Mouse (Mus musculus) erythroblast, embryonic 14.5 days (primary cell): ENCODE data around the gene Phf7. TPM values are rescaled to one million over a fixed set of nuclear protein-coding genes. Genes with fewer than 3 reads are reported as not detected.

Experiments
- H3K27me3 ChIP-seq: 2 replicates; pipeline ENCODE4 v1.6.1; 2012; ENCODE audit warnings: inconsistent platforms; ENCODE audit not compliant: control insufficient read depth
- H3K36me3 ChIP-seq: 2 replicates; pipeline ENCODE4 v1.6.1; 2012; ENCODE audit warnings: mild to moderate bottlenecking, inconsistent platforms; ENCODE audit not compliant: control insufficient read depth
- H3K4me1 ChIP-seq: 2 replicates; pipeline ENCODE4 v1.6.1; 2012; ENCODE audit warnings: inconsistent platforms; ENCODE audit not compliant: control insufficient read depth
- H3K4me3 ChIP-seq: replicated peaks from 2 replicates; pipeline ENCODE3; 2012; ENCODE audit warnings: moderate library complexity, mild to moderate bottlenecking, inconsistent platforms
- H3K9me3 ChIP-seq: 2 replicates; pipeline ENCODE4 v1.6.1; 2012; ENCODE audit warnings: low read length, inconsistent platforms, mixed read lengths; ENCODE audit not compliant: control insufficient read depth
- GATA1 ChIP-seq: IDR thresholded peaks from 2 replicates; pipeline ENCODE4 v1.6.1; 2012; ENCODE audit warnings: low read length, inconsistent platforms, mixed read lengths
- TAL1 ChIP-seq: IDR thresholded peaks from 3 replicates; pipeline ENCODE4 v1.6.1; 2012; ENCODE audit warnings: low read length, inconsistent platforms, mixed read lengths
- polyA plus RNA-seq: library from polyadenylated mRNA; stranded (reverse); fragments of >175 nt; gene quantifications from 2 replicates; pipeline ENCODE4 v1.2.3, GENCODE M21; 2012

Gene Phf7
- polyA plus RNA-seq: 0.21 and 0.27 TPM in 2 replicates

- TF ChIP-seq GATA1 (no peak), TAL1 (no peak)
- peak within 1 kb of the TSS; percentile 79 for H3K4me3 ChIP-seq
- no peaks in the 10 kb centered on the region for H3K27me3 ChIP-seq
- peaks cover 44% of the 10 kb centered on the region for H3K36me3 ChIP-seq
- H3K4me1 ChIP-seq: peaks cover 39% of the 10 kb centered on the region
- no peaks in the 10 kb centered on the region for H3K9me3 ChIP-seq
Observed at GRCm38 (mm10) chr14:31251084-31251604, at the start of gene Phf7, which contains the start of gene Bap1. Phf7 (minus strand) TSS chr14:31251317. Bap1 (plus strand) TSS chr14:31251450.

- no peaks in the 10 kb centered on the region for H3K4me1 ChIP-seq
- H3K27me3 ChIP-seq: peaks cover 2% of the 10 kb centered on the region; the same call in 1 of the 2 replicates
- TF ChIP-seq TAL1: no peak
- no peak for TF ChIP-seq GATA1
- no peaks in the 10 kb centered on the region for H3K36me3 ChIP-seq
- H3K9me3 ChIP-seq: no peaks in the 10 kb centered on the region
- H3K4me3 ChIP-seq: no peak overlapping the region
Observed at GRCm38 (mm10) chr14:31285728-31286127, 34.6 kb upstream of the Phf7 start.

GRCm38 (mm10) chr14:31272164-31272563 lies 21.0 kb upstream of the Phf7 start:
- no peak for TF ChIP-seq GATA1
- TF ChIP-seq TAL1: no peak
- no peaks in the 10 kb centered on the region for H3K9me3 ChIP-seq
- H3K4me1 ChIP-seq: peaks cover 16% of the 10 kb centered on the region
- peaks cover 15% of the 10 kb centered on the region for H3K27me3 ChIP-seq
- no peaks in the 10 kb centered on the region for H3K36me3 ChIP-seq
- no peak overlapping the region for H3K4me3 ChIP-seq

- H3K36me3 ChIP-seq: no peaks in the 10 kb centered on the region
- no peak overlapping the region for H3K4me3 ChIP-seq
- no peak for TF ChIP-seq TAL1
- no peak for TF ChIP-seq GATA1
- peaks cover 16% of the 10 kb centered on the region for H3K4me1 ChIP-seq
- H3K9me3 ChIP-seq: no peaks in the 10 kb centered on the region
- H3K27me3 ChIP-seq: peaks cover 17% of the 10 kb centered on the region
Observed at GRCm38 (mm10) chr14:31271121-31271520, 20.0 kb upstream of the Phf7 start.

GRCm38 (mm10) chr14:31269456-31270100 lies 18.5 kb upstream of the Phf7 start:
- TF ChIP-seq GATA1: no peak
- no peaks in the 10 kb centered on the region for H3K9me3 ChIP-seq
- no peaks in the 10 kb centered on the region for H3K36me3 ChIP-seq
- H3K4me1 ChIP-seq: peaks cover 16% of the 10 kb centered on the region
- peak overlapping the region; percentile 9 for H3K4me3 ChIP-seq
- peaks cover 17% of the 10 kb centered on the region for H3K27me3 ChIP-seq

- no peaks in the 10 kb centered on the region for H3K9me3 ChIP-seq
- H3K4me3 ChIP-seq: no peak overlapping the region
- TF ChIP-seq TAL1: no peak
- H3K27me3 ChIP-seq: peaks cover 17% of the 10 kb centered on the region
- peaks cover 6% of the 10 kb centered on the region for H3K36me3 ChIP-seq
- peaks cover 24% of the 10 kb centered on the region for H3K4me1 ChIP-seq
Observed at GRCm38 (mm10) chr14:31268301-31269001, 17.3 kb upstream of the Phf7 start.

- H3K4me1 ChIP-seq: peaks cover 31% of the 10 kb centered on the region
- no peaks in the 10 kb centered on the region for H3K9me3 ChIP-seq
- TF ChIP-seq GATA1: no peak
- TF ChIP-seq TAL1: no peak
- H3K36me3 ChIP-seq: peaks cover 14% of the 10 kb centered on the region
- peaks cover 17% of the 10 kb centered on the region for H3K27me3 ChIP-seq
- no peak overlapping the region for H3K4me3 ChIP-seq
Observed at GRCm38 (mm10) chr14:31267649-31268048, 16.5 kb upstream of the Phf7 start.

GRCm38 (mm10) chr14:31260932-31261331 lies 9.8 kb upstream of the Phf7 start:
- Histone ChIP-seq H3K9me3 (no peaks in the 10 kb centered on the region), H3K36me3 (peaks cover 81% of the 10 kb centered on the region), H3K27me3 (no peaks in the 10 kb centered on the region), H3K4me3 (peak overlapping the region; percentile 53), H3K4me1 (peaks cover 70% of the 10 kb centered on the region)
- peak; percentile 67 for TF ChIP-seq TAL1
- TF ChIP-seq GATA1: peak; percentile 67

- Histone ChIP-seq H3K36me3 (peaks cover 86% of the 10 kb centered on the region), H3K4me1 (peaks cover 70% of the 10 kb centered on the region), H3K9me3 (no peaks in the 10 kb centered on the region), H3K4me3 (peak overlapping the region; percentile 53), H3K27me3 (no peaks in the 10 kb centered on the region)
- TF ChIP-seq GATA1 (no peak), TAL1 (no peak)
Observed at GRCm38 (mm10) chr14:31260374-31260773, 9.3 kb upstream of the Phf7 start.
